Comparison of ENCODE assay signal across 8 mouse cellular contexts in genomic region chr2:127070435-127070841, GRCm38 (mm10). TPM values are rescaled to one million over a fixed set of nuclear protein-coding genes. Genes with fewer than 3 reads are reported as not detected.
DNase-seq lines count a peak whose midpoint lies in the region; ATAC-seq lines count a peak whose summit lies in the region.

Gene Blvra, plus strand, starts transcription at chr2:127070665.

- no peaks in the 10 kb centered on the region for H3K9me3 ChIP-seq in hindbrain, embryonic 14.5 days (ENCODE audit: control insufficient read depth, low read length)

- peak within 1 kb of the TSS; percentile 55; the same call in 1 of the 2 replicates for H3K27ac ChIP-seq in hindbrain, embryonic 14.5 days

- peaks cover 20% of the 10 kb centered on the region for H3K36me3 ChIP-seq in hindbrain, embryonic 14.5 days (replicated peaks; ENCODE audit: control insufficient read depth, insufficient read depth)

- no peaks in the 10 kb centered on the region for H3K27me3 ChIP-seq in hindbrain, embryonic 14.5 days (ENCODE audit: control insufficient read depth, insufficient read depth, low read length)

- peak; percentile 97 for DNase-seq in R1 (ENCODE audit: low read depth, low spot score)
- DNase-seq in cerebellum, postnatal 25 days: peak; percentile 91 to 94
- peak; percentile 66 to 71 for DNase-seq in frontal cortex, postnatal 25 days (ENCODE audit: low spot score in 2 of 2)
- DNase-seq in hindbrain, embryonic 14.5 days (ENCODE audit: low spot score): peak; percentile 88
- DNase-seq in layer of hippocampus, postnatal 36 days: peak; percentile 78 to 84
- DNase-seq in lung, postnatal 36 days: peak; percentile 95
- peak; percentile 96 for DNase-seq in retina, postnatal 1 day
- DNase-seq in urinary bladder, adult 18-20 months (ENCODE audit: low spot score in 2 of 2): peak; percentile 65 to 83

- under 1% methylated on average over 31 of the region's 32 CpGs for WGBS in hindbrain, embryonic 14.5 days

- H3K9ac ChIP-seq in hindbrain, embryonic 14.5 days: peak within 1 kb of the TSS; percentile 76

- no peaks in the 10 kb centered on the region for H3K4me1 ChIP-seq in hindbrain, embryonic 14.5 days (replicated peaks; ENCODE audit: control insufficient read depth, insufficient read depth, low read length)

- ATAC-seq in hindbrain, embryonic 14.5 days (ENCODE audit: low FRiP score): peak; percentile 99

- H3K4me3 ChIP-seq in hindbrain, embryonic 14.5 days (replicated peaks; ENCODE audit: low read length): peak within 1 kb of the TSS; percentile 73

- peak within 1 kb of the TSS; percentile 76 for H3K4me2 ChIP-seq in hindbrain, embryonic 14.5 days (replicated peaks)

RNA-seq across cellular contexts. Expression of gene Blvra, which starts in this region (rescaled TPM):
- 27.7 and 32.9 TPM in 2 replicates for polyA plus RNA-seq in hindbrain, embryonic 14.5 days (2014; fragmentation: Nextera tagmentation; extraction: Ambion mirVana)
- 10 to 100 TPM; 19.9 to 21.5 TPM for total RNA-seq in layer of hippocampus, postnatal 36 days (2021)

Comparison
In these comparisons a context has a peak if more than half of its experiments do, and no peak if none do; other contexts are left out.
1. Peak in every context shown above with its lines: DNase-seq, ATAC-seq, H3K4me3 ChIP-seq and H3K27ac ChIP-seq.